Mouse (Mus musculus) midbrain, postnatal 0 days (tissue): Measurements from ENCODE around the gene Olfr1380. TPM values are rescaled to one million over a fixed set of nuclear protein-coding genes. Genes with fewer than 3 reads are reported as not detected.
A peak's percentile ranks its signal among the peaks of the same experiment; 100 is the strongest.
"Not testable (repeated sequence)": the region's sequence is repeated elsewhere in the genome, so short reads cannot be mapped to it uniquely, and the experiment has no call there.

Experiments used
- ATAC-seq: fragments of 200-750 bp; cut with Nextera tagmentation; 2 replicates; pipeline ENCODE4 v1.8.0; 2017; ENCODE audit warnings: moderate number of reproducible peaks, mild to moderate bottlenecking, moderate TSS enrichment, moderate library complexity; ENCODE audit not compliant: low FRiP score
- DNase-seq: peaks from one replicate; pipeline ENCODE4 v3.0.0-alpha.2; 2015; ENCODE audit warnings: low spot score
- H3K27ac ChIP-seq: fragments of 300-500 bp; sonication (generic); 2 replicates; pipeline ENCODE4 v1.5.1; 2014; ENCODE audit warnings: low read depth, mild to moderate bottlenecking, low read length, mixed read lengths
- H3K27me3 ChIP-seq: fragments of 300-500 bp; sonication (generic); 2 replicates; pipeline ENCODE4 v1.6.1; 2014; ENCODE audit warnings: low read length, control low read depth, mixed read lengths; ENCODE audit not compliant: insufficient read depth
- H3K36me3 ChIP-seq: fragments of 300-500 bp; sonication (generic); 2 replicates; pipeline ENCODE4 v1.6.1; 2014; ENCODE audit warnings: low read length, control low read depth, mixed read lengths; ENCODE audit not compliant: insufficient read depth
- H3K4me1 ChIP-seq: fragments of 300-500 bp; sonication (generic); 2 replicates; pipeline ENCODE4 v1.6.1; 2014; ENCODE audit warnings: mild to moderate bottlenecking, control low read depth, antibody characterized with exemption, low read length, mixed read lengths; ENCODE audit not compliant: insufficient read depth
- H3K4me2 ChIP-seq: fragments of 300-500 bp; sonication (generic); 2 replicates; pipeline ENCODE4 v1.6.1; 2014; ENCODE audit warnings: low read depth, mild to moderate bottlenecking, low read length, mixed read lengths; ENCODE audit not compliant: poor library complexity, severe bottlenecking
- H3K4me3 ChIP-seq: fragments of 300-500 bp; sonication (generic); 2 replicates; pipeline ENCODE4 v1.5.1; 2014; ENCODE audit warnings: low read depth, mild to moderate bottlenecking, low read length, moderate library complexity
- H3K9ac ChIP-seq: fragments of 300-500 bp; sonication (generic); replicated peaks from 2 replicates; pipeline ENCODE4 v1.6.1; 2014; ENCODE audit warnings: mild to moderate bottlenecking, low read length, moderate library complexity, mixed read lengths; ENCODE audit not compliant: poor library complexity, severe bottlenecking
- H3K9me3 ChIP-seq: fragments of 300-500 bp; sonication (generic); 2 replicates; pipeline ENCODE4 v1.6.1; 2016; ENCODE audit warnings: low read length, control low read depth
- CTCF ChIP-seq: IDR thresholded peaks from 2 replicates; pipeline ENCODE4 v1.5.1; 2016; ENCODE audit warnings: antibody characterized with exemption, mild to moderate bottlenecking
- WGBS: fragments of 180-500 bp; shearing (Covaris S2); extraction: QIAGEN DNeasy Blood & Tissue Kit; methylation state at CpG from one replicate; pipeline ENCODE4 v1.1.7; 2014; 5-methylcytosine and 5-hydroxymethylcytosine counted together
- polyA plus RNA-seq: library from polyadenylated mRNA; unstranded; fragments of >200 nt; fragmentation: Nextera tagmentation; extraction: Ambion mirVana; gene quantifications from 2 replicates; pipeline ENCODE4 v1.2.1, GENCODE M21; 2015
- total RNA-seq: library from RNA; depleted of rRNA; stranded (reverse); fragments of >200 nt; gene quantifications from 2 replicates; pipeline ENCODE4 v1.2.3, GENCODE M21; 2014

The Olfr1380 gene
- total and polyA plus RNA-seq, 2 experiments from 2014 or later, result not detected

- not testable (repeated sequence) for H3K9me3 ChIP-seq, H3K4me2 ChIP-seq, H3K27ac ChIP-seq, ATAC-seq, H3K36me3 ChIP-seq, H3K9ac ChIP-seq, H3K4me3 ChIP-seq, H3K27me3 ChIP-seq, H3K4me1 ChIP-seq
- 82% methylated on average over 3 of the region's 3 CpGs for WGBS
- peak; percentile 72 for TF ChIP-seq CTCF
- peak; percentile 27 for DNase-seq
Observed at GRCm38 (mm10) chr11:49554033-49554432, 2.6 kb upstream of the Olfr1380 start.

GRCm38 (mm10) chr11:49575054-49575453 lies 18.4 kb downstream of the Olfr1380 start:
- H3K27me3 ChIP-seq, H3K27ac ChIP-seq, H3K4me2 ChIP-seq, H3K9me3 ChIP-seq, H3K4me1 ChIP-seq, H3K4me3 ChIP-seq, H3K9ac ChIP-seq, ATAC-seq, H3K36me3 ChIP-seq, DNase-seq: not testable (repeated sequence)
- peak; percentile 49 for TF ChIP-seq CTCF
- 36% methylated on average over 2 of the region's 2 CpGs for WGBS

- H3K4me3 ChIP-seq, H3K9ac ChIP-seq, H3K4me1 ChIP-seq, DNase-seq, ATAC-seq, H3K4me2 ChIP-seq, H3K36me3 ChIP-seq, H3K27ac ChIP-seq, H3K27me3 ChIP-seq, H3K9me3 ChIP-seq: not testable (repeated sequence)
- WGBS, result 85% methylated on average over 8 of the region's 8 CpGs
Observed at GRCm38 (mm10) chr11:49580452-49580851, 23.8 kb downstream of the Olfr1380 start.

- no peak overlapping the region for H3K9ac ChIP-seq
- WGBS, result 94% methylated on average over 19 of the region's 19 CpGs
- H3K27ac ChIP-seq, result no peak overlapping the region
- H3K27me3 ChIP-seq, result no peaks in the 10 kb centered on the region
- no peaks in the 10 kb centered on the region for H3K4me1 ChIP-seq
- H3K4me3 ChIP-seq, result no peak overlapping the region
- H3K4me2 ChIP-seq, result no peak overlapping the region
- TF ChIP-seq CTCF, result no peak
- no peaks in the 10 kb centered on the region for H3K36me3 ChIP-seq
- DNase-seq (no peak), ATAC-seq (no peak)
- H3K9me3 ChIP-seq, result no peaks in the 10 kb centered on the region
Observed at GRCm38 (mm10) chr11:49590213-49590612, 33.5 kb downstream of the Olfr1380 start.

GRCm38 (mm10) chr11:49597149-49597548 lies 40.5 kb downstream of the Olfr1380 start:
- not testable (repeated sequence) for H3K4me1 ChIP-seq, ATAC-seq, H3K9me3 ChIP-seq, DNase-seq, H3K27ac ChIP-seq, H3K4me3 ChIP-seq, H3K4me2 ChIP-seq, H3K27me3 ChIP-seq, H3K9ac ChIP-seq, H3K36me3 ChIP-seq
- peak; percentile 51 for TF ChIP-seq CTCF
- WGBS, result 53% methylated on average over 2 of the region's 2 CpGs

GRCm38 (mm10) chr11:49608306-49608705 lies 51.6 kb downstream of the Olfr1380 start:
- DNase-seq, H3K4me3 ChIP-seq, H3K27me3 ChIP-seq, H3K36me3 ChIP-seq, H3K9me3 ChIP-seq, H3K9ac ChIP-seq, H3K27ac ChIP-seq, H3K4me1 ChIP-seq, ATAC-seq, H3K4me2 ChIP-seq: not testable (repeated sequence)
- 85% methylated on average over 5 of the region's 5 CpGs for WGBS

- Histone ChIP-seq H3K4me3 (peak within 1 kb of the TSS; percentile 40), H3K4me2 (peak within 1 kb of the TSS; percentile 56)
- DNase-seq, H3K9me3 ChIP-seq, H3K27me3 ChIP-seq, H3K9ac ChIP-seq, H3K36me3 ChIP-seq, H3K27ac ChIP-seq, H3K4me1 ChIP-seq: not testable (repeated sequence)
- ATAC-seq, result peak; percentile 55
- WGBS, result 8% methylated on average over 29 of the region's 61 CpGs
Observed at GRCm38 (mm10) chr11:49608938-49609867, 52.5 kb downstream of the Olfr1380 start, which contains the start of gene Flt4. Flt4 (plus strand) TSS chr11:49609263.
